Mouse (Mus musculus) liver, adult 2 months (tissue): Measurements from ENCODE around the gene Myo1c. TPM values are rescaled to one million over a fixed set of nuclear protein-coding genes. Genes with fewer than 3 reads are reported as not detected.

Experiments used
- DNase-seq: peaks from one replicate; pipeline ENCODE4 v3.0.0-alpha.2; 2011; ENCODE audit warnings: low read depth, low spot score; ENCODE audit errors: extremely low read depth
- H3K27ac ChIP-seq: fragments of 200-500 bp; replicated peaks from 2 replicates; pipeline ENCODE4 v1.5.1; 2012; ENCODE audit warnings: low read depth, mild to moderate bottlenecking, control low read depth, inconsistent platforms, low read length; ENCODE audit not compliant: insufficient read depth
- H3K27me3 ChIP-seq: fragments of 200-500 bp; 2 replicates; pipeline ENCODE4 v1.6.1; 2012; ENCODE audit warnings: mild to moderate bottlenecking, moderate library complexity, low read length, inconsistent platforms; ENCODE audit not compliant: control insufficient read depth, insufficient read depth
- H3K36me3 ChIP-seq: fragments of 200-500 bp; 2 replicates; pipeline ENCODE4 v1.6.1; 2012; ENCODE audit warnings: low read length, inconsistent platforms; ENCODE audit not compliant: control insufficient read depth, insufficient read depth
- H3K4me1 ChIP-seq: fragments of 200-500 bp; 2 replicates; pipeline ENCODE4 v1.6.1; 2011; ENCODE audit warnings: low read length; ENCODE audit not compliant: control insufficient read depth, insufficient read depth
- H3K4me3 ChIP-seq: fragments of 200-500 bp; 2 replicates; pipeline ENCODE4 v1.5.1; 2011; ENCODE audit warnings: low read depth, mild to moderate bottlenecking, control low read depth, low read length, moderate library complexity; ENCODE audit not compliant: insufficient read depth
- H3K79me2 ChIP-seq: fragments of 200-500 bp; 2 replicates; pipeline ENCODE4 v1.6.1; 2012; ENCODE audit warnings: inconsistent platforms, mild to moderate bottlenecking, low read length, moderate library complexity; ENCODE audit not compliant: control insufficient read depth, insufficient read depth
- H3K9ac ChIP-seq: fragments of 200-500 bp; 2 replicates; pipeline ENCODE4 v1.6.1; 2012; ENCODE audit warnings: low read depth, mild to moderate bottlenecking, control low read depth, inconsistent platforms, low read length
- CTCF ChIP-seq: fragments of 200-500 bp; IDR thresholded peaks from 2 replicates; pipeline ENCODE4 v1.5.1; 2011; ENCODE audit warnings: low read depth, low read length, control low read depth
- POLR2A ChIP-seq: fragments of 200-500 bp; IDR thresholded peaks from 2 replicates; pipeline ENCODE4 v1.6.1; 2011; ENCODE audit warnings: low read length, control low read depth; ENCODE audit not compliant: insufficient read depth; ENCODE audit errors: extremely low read depth
- WGBS: fragments of 180-500 bp; shearing (Covaris S2); methylation state at CpG from one replicate; pipeline ENCODE4 v1.1.7; 2018; 5-methylcytosine and 5-hydroxymethylcytosine counted together
- polyA plus RNA-seq: library from polyadenylated mRNA; depleted of rRNA; stranded (reverse); fragments of >200 nt; gene quantifications from 2 replicates; pipeline ENCODE4 v1.2.3, GENCODE M21; 2012
- total RNA-seq: library from RNA; depleted of rRNA; stranded (reverse); fragments of >200 nt; gene quantifications from 2 replicates; pipeline ENCODE4 v1.2.3, GENCODE M21; 2014

The Myo1c gene
- total and polyA plus RNA-seq, 2 experiments = 15.6 to 21.5 TPM

GRCm38 (mm10) chr11:75632921-75633320, 17.4 kb upstream of the Myo1c start:
- Histone ChIP-seq H3K4me1 (peaks cover 3% of the 10 kb centered on the region; the same call in 1 of the 2 replicates), H3K9ac (no peak overlapping the region), H3K79me2 (peaks cover 3% of the 10 kb centered on the region; the same call in 1 of the 2 replicates), H3K27ac (no peak overlapping the region), H3K4me3 (no peak overlapping the region), H3K36me3 (peaks cover 11% of the 10 kb centered on the region; the same call in 1 of the 2 replicates), H3K27me3 (no peaks in the 10 kb centered on the region)
- TF ChIP-seq CTCF = no peak
- no peak for TF ChIP-seq POLR2A
- WGBS = 92% methylated on average over 5 of the region's 5 CpGs
- no peak for DNase-seq

DNA sequence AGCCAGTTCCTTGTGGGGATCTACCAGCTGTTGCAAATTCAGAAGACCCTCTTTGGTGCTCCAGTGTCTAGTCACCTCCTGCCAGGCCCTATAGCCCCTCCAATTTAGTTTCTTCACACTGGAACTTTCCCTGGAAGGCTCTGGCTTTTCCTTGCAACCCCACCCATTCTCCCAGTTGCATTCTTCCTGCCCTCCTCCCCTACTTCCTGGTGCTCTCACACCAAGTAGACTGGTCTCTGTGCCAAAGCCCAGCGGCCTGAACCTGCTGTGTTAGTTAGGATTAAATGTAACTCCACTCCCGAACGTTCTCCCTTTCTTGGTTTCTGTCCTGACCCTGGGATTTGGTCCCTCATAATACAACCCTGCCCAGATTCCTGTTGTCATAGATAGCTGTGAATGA, 15.5 kb upstream of the Myo1c start:
- no peak for DNase-seq
- H3K36me3 ChIP-seq = peaks cover 11% of the 10 kb centered on the region; the same call in 1 of the 2 replicates
- no peak overlapping the region for H3K9ac ChIP-seq
- TF ChIP-seq CTCF (no peak), POLR2A (no peak)
- H3K4me1 ChIP-seq = peaks cover 3% of the 10 kb centered on the region; the same call in 1 of the 2 replicates
- H3K27me3 ChIP-seq = no peaks in the 10 kb centered on the region
- 62% methylated on average over 3 of the region's 3 CpGs for WGBS
- no peak overlapping the region for H3K4me3 ChIP-seq
- peaks cover 3% of the 10 kb centered on the region; the same call in 1 of the 2 replicates for H3K79me2 ChIP-seq
- H3K27ac ChIP-seq = peak overlapping the region; percentile 15

- TF ChIP-seq CTCF (no peak), POLR2A (no peak)
- no peak overlapping the region for H3K4me3 ChIP-seq
- H3K36me3 ChIP-seq = peaks cover 13% of the 10 kb centered on the region; the same call in 1 of the 2 replicates
- H3K4me1 ChIP-seq = peaks cover 3% of the 10 kb centered on the region; the same call in 1 of the 2 replicates
- H3K27me3 ChIP-seq = no peaks in the 10 kb centered on the region
- H3K79me2 ChIP-seq = peaks cover 3% of the 10 kb centered on the region; the same call in 1 of the 2 replicates
- DNase-seq = no peak
- H3K27ac ChIP-seq = peak overlapping the region; percentile 49
- WGBS = 53% methylated on average over 11 of the region's 11 CpGs
- no peak overlapping the region for H3K9ac ChIP-seq
These were observed 15.0 kb upstream of the Myo1c start for GRCm38 (mm10) chr11:75635315-75635714.

DNA sequence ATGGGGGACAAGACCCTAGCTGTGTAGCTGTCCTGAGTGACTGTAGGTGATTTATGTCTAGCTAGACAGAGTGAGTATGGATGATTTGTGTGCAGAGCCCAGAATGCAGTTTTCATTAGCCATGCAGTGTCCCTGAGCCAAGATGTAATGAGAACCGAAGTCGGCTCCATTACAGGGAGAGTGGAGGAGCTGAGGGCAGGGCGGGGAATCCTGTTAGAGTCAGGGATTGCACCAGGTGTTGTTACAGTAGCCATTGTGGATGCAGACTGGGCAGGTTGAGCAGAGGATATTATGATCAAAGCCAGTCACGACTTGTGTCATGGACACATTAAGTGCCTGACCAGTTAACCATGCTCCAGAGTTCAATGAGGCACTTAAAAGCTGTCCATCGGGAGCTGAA, 7.0 kb upstream of the Myo1c start:
- TF ChIP-seq POLR2A = no peak
- no peak for TF ChIP-seq CTCF
- no peak overlapping the region for H3K4me3 ChIP-seq
- 85% methylated on average over 5 of the region's 5 CpGs for WGBS
- no peaks in the 10 kb centered on the region for H3K79me2 ChIP-seq
- H3K9ac ChIP-seq = no peak overlapping the region
- peaks cover 4% of the 10 kb centered on the region; the same call in 1 of the 2 replicates for H3K36me3 ChIP-seq
- DNase-seq = no peak
- no peaks in the 10 kb centered on the region for H3K4me1 ChIP-seq
- no peak overlapping the region for H3K27ac ChIP-seq
- H3K27me3 ChIP-seq = no peaks in the 10 kb centered on the region

- Histone ChIP-seq H3K9ac (no peak overlapping the region), H3K36me3 (peaks cover 4% of the 10 kb centered on the region; the same call in 1 of the 2 replicates), H3K27ac (no peak overlapping the region), H3K79me2 (no peaks in the 10 kb centered on the region), H3K4me1 (no peaks in the 10 kb centered on the region), H3K27me3 (no peaks in the 10 kb centered on the region), H3K4me3 (no peak overlapping the region)
- DNase-seq = no peak
- 85% methylated on average over 9 of the region's 9 CpGs for WGBS
- no peak for TF ChIP-seq CTCF
- TF ChIP-seq POLR2A = no peak
These were observed 5.6 kb upstream of the Myo1c start for GRCm38 (mm10) chr11:75644684-75645083.

GRCm38 (mm10) chr11:75647681-75648211, 2.6 kb upstream of the Myo1c start:
- whole genome bisulfite sequencing = 59% methylated on average over 6 of the region's 6 CpGs
- Histone ChIP-seq H3K4me1 (peaks cover 10% of the 10 kb centered on the region), H3K27ac (no peak overlapping the region)

More at GRCm38 (mm10) chr11:75647681-75648211, 2.6 kb upstream of the Myo1c start:
- Histone ChIP-seq H3K9ac (no peak overlapping the region), H3K27me3 (no peaks in the 10 kb centered on the region), H3K36me3 (peaks cover 2% of the 10 kb centered on the region; the same call in 1 of the 2 replicates), H3K79me2 (no peaks in the 10 kb centered on the region), H3K4me3 (no peak overlapping the region)
- DNase-seq = no peak
- TF ChIP-seq CTCF = no peak
- TF ChIP-seq POLR2A = no peak
